Mouse (Mus musculus): ENCODE measurements around the gene Hsdl1.

Gene Hsdl1

DNA sequence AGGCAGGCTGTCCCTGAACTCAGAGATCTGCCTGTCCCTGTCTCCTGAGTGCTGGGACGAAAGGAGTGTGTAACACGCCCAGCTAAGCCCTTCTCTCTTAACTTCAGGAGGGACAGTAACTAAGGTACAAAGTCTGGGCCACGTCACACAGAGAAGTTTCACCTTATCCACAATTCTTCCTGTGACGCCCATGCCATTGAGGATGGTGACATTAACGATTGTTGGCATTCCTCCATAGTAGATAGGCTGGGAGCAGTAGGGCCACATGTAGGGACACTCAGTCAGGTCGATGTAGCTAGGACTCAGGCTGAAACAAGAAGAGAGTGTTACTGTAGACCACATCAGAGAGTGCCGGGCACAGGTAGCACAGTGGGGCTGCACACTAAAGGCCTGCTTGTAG, 46.2 kb downstream of the Hsdl1 start:
- DNase-seq (ENCODE audit: low read depth), result no peak

DNA sequence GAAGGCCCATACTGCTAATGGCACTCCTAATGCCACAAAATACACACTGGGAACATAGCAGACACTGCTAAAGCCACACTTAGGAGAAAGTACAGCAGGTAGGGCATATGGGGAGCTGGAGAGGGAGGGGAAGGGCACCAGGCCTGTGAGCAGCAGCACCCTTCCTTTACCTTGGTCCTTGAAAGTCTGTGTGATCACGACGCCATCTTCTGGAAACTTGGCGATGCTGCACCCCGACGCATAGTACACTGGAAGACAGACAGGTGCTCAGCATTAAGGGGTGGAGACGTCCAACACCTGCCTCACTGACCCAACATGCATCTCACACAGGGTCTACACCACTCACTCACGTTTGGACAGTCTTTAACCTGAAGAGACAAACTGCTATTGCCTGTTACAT, 54.9 kb downstream of the Hsdl1 start:
- no peak for DNase-seq (ENCODE audit: low read depth)

DNA sequence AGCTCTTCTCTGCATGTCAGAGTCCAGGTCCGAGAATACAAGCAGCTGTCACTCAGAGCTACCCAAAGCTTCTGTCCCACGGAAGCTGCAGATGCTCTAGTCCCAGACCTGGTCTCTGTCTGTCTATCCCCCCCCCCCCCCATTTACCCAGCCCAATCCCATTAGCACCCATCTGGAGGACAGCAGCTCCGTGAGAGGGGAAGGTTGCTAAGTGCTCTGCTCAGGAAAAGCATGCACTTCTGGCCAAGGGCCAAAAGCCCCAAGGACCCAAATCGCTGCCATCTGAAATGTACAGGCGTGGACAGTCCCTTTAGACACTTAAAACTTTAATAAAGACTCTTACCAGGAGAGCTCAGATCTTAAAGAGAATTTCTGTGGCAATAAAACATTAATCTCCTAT, 58.3 kb downstream of the Hsdl1 start:
- DNase-seq (ENCODE audit: low read depth), result no peak

DNA sequence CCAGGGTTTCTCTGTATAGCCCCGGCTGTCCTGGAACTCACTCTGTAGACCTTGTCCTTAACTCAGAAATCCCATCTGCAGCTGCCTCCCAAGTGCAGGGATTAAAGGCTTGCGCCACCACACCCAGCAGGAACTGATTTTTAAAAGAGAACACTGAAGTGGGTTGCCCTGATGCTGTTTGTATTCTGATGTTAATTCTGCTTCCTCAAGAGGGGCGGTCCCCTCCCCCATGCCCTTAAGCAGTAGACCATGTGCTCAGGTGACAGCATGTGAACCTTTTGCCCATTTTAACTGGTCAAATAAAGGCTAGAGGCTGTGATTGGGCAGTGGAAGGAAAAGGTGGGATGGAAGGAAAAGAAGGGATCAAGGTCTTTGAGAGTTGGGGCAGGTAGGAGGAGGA, 59.2 kb downstream of the Hsdl1 start:
- DNase-seq (ENCODE audit: low read depth), result no peak

DNA sequence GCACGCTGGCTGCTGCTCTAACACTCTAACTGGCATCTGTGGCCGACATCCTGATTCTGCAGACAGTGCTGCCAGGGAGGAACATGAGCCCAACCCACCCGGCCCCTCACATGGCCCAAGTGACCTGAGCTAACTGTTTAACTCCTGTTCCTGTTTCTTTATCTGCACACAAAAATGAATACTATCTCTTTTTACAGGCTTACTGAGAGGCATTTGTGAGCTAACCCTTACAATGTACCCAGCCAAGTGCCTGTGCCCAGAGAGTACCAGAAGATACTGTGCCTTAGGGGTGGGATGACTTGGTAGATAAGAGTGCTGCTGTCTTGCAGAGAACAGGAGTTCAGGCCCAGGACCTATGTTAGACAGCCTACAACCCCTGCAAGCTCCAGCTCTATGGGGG, 60.0 kb downstream of the Hsdl1 start:
- no peak for DNase-seq (ENCODE audit: low read depth)

DNA sequence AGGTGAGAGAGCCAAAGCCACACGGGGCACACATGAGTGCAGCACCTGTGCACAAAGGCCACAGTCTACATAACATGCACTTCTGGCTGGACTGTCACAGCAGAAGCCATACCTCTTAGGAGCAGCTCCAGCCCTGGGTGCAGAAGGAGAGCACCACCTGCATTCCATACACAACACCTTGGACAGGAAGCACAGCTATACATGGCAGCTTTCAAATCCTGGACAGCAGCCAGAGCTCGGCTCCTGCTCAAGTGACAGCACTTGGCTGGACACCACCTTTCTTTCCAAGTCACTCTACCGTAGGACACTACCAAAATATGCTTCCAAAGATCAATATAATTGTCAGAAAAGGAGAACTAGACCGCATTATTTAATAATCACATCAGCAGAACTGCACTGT, 61.6 kb downstream of the Hsdl1 start:
- DNase-seq (ENCODE audit: low read depth), result no peak

Measured in naive thymus-derived CD4-positive, alpha-beta T cell, adult 2 months (primary cell).